Mouse (Mus musculus): ENCODE data around the gene Adm.

Adm gene

GRCm38 (mm10) chr7:110668756-110669155 is 41.3 kb downstream of the Adm start:
- DNase-seq, result peak; percentile 35

- DNase-seq, result peak; percentile 36
Observed at GRCm38 (mm10) chr7:110671121-110671680, 43.7 kb downstream of the Adm start.

Measured in lung, postnatal 10 days (tissue).